Comparison of ENCODE assay signal across 9 mouse cellular contexts in the genomic region with DNA sequence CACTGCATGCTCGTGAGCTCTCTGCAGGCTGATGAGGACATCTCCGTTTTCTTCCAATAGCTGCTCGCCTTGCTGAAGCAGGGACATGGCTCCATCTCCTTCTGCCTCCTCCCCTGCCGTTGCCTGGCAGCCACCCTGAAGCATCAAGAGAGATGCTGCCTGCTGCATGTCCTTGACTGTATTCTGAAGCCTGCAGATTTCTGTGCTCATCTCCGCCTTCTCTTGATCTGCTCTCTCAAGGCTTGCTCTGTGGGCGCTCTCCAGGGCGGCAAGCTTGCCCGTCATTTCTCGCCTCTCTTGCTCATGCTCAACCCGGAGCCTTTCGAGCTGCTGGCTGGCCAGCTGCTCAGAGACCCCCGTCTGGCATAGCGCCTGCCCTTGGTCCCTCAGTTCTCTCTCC. TPM values are rescaled to one million over a fixed set of nuclear protein-coding genes. Genes with fewer than 3 reads are reported as not detected.
A peak's percentile ranks its signal among the peaks of the same experiment; 100 is the strongest.
DNase-seq lines count a peak whose midpoint lies in the region; ATAC-seq lines count a peak whose summit lies in the region.
"Had no signal": no experiment of that assay in that cellular context is flagged by ENCODE, and none has a peak within 500 bp of the region (broad histone marks: within the 10 kb centered on the region; RNA-seq: fewer than 3 reads in every experiment).

No protein-coding gene starts in this region.

- intact Hi-C loops in left cerebral cortex, postnatal 10 days (cut with DNase I): no loop called here
- intact Hi-C loops in heart, postnatal 36 days (cut with DNase I): no loop called here

- ATAC-seq in intestine, embryonic 14.5 days (replicated peaks; ENCODE audit: low FRiP score, low TSS enrichment, low read depth): no peak
- ATAC-seq in intestine, embryonic 16.5 days: no peak

- DNase-seq in intestine, embryonic 14.5 days (ENCODE audit: low spot score): peak; percentile 34
- DNase-seq in frontal cortex, postnatal 36 days (ENCODE audit: low spot score in 2 of 2): peak; percentile 72 to 81
- peak; percentile 48 to 60 for DNase-seq in left cerebral cortex, postnatal 10 days (ENCODE audit: extremely low spot score in 1 of 2, low spot score in 2 of 2)
- peak; percentile 34 for DNase-seq in right cerebral cortex, postnatal 4 days
- no peak for DNase-seq in thymus, postnatal 36 days
- no peak for DNase-seq in heart, postnatal 36 days
- DNase-seq: heart, adult 2 months had no signal

- 89% methylated on average over 13 of the region's 13 CpGs for WGBS in intestine, embryonic 14.5 days
- WGBS in intestine, embryonic 16.5 days: 92% methylated on average over 13 of the region's 13 CpGs

- no peak overlapping the region for H3K9ac ChIP-seq in intestine, embryonic 14.5 days (ENCODE audit: low read length)
- no peak overlapping the region for H3K9ac ChIP-seq in intestine, embryonic 16.5 days (ENCODE audit: low read depth, low read length)

- H3K4me3 ChIP-seq in intestine, embryonic 14.5 days (ENCODE audit: low read depth, low read length): no peak overlapping the region
- no peak overlapping the region for H3K4me3 ChIP-seq in intestine, embryonic 16.5 days (ENCODE audit: low read length)
- H3K4me3 ChIP-seq: erythroblast, embryonic 14.5 days; heart, adult 2 months had no signal

- H3K4me2 ChIP-seq in intestine, embryonic 14.5 days (ENCODE audit: low read length): no peak overlapping the region
- H3K4me2 ChIP-seq in intestine, embryonic 16.5 days (ENCODE audit: low read depth, low read length): no peak overlapping the region

- no peak overlapping the region for H3K27ac ChIP-seq in intestine, embryonic 14.5 days (ENCODE audit: low read depth)
- no peak overlapping the region for H3K27ac ChIP-seq in intestine, embryonic 16.5 days (ENCODE audit: low read length)
- H3K27ac ChIP-seq: heart, adult 2 months had no signal

- H3K27me3 ChIP-seq in intestine, embryonic 14.5 days (replicated peaks; ENCODE audit: control insufficient read depth, insufficient read depth, low read length): no peaks in the 10 kb centered on the region
- no peaks in the 10 kb centered on the region for H3K27me3 ChIP-seq in intestine, embryonic 16.5 days (replicated peaks; ENCODE audit: control insufficient read depth, insufficient read depth, low read length)

- peaks cover 86% of the 10 kb centered on the region for H3K36me3 ChIP-seq in intestine, embryonic 14.5 days (ENCODE audit: control insufficient read depth, insufficient read depth, low read length)
- peaks cover 5% of the 10 kb centered on the region; the same call in 1 of the 2 replicates for H3K36me3 ChIP-seq in intestine, embryonic 16.5 days (ENCODE audit: control insufficient read depth, insufficient read depth, low read length)

- H3K9me3 ChIP-seq in intestine, embryonic 14.5 days (ENCODE audit: control insufficient read depth, low read length): no peaks in the 10 kb centered on the region
- H3K9me3 ChIP-seq in intestine, embryonic 16.5 days (ENCODE audit: control insufficient read depth, low read length): no peaks in the 10 kb centered on the region

- no peaks in the 10 kb centered on the region for H3K4me1 ChIP-seq in intestine, embryonic 14.5 days (replicated peaks; ENCODE audit: control insufficient read depth, insufficient read depth, low read length)
- H3K4me1 ChIP-seq in intestine, embryonic 16.5 days (ENCODE audit: control insufficient read depth, insufficient read depth, low read length): no peaks in the 10 kb centered on the region

RNA-seq across cellular contexts. Expression of a gene that starts 56.6 kb away (rescaled TPM):
- 4.1 and 6.6 TPM in 2 replicates for polyA plus RNA-seq in intestine, embryonic 14.5 days (2014; fragmentation: Nextera tagmentation; extraction: Ambion mirVana)
- 0.36 and 0.67 TPM in 2 replicates for polyA plus RNA-seq in intestine, embryonic 16.5 days (2015; fragmentation: Nextera tagmentation; extraction: Ambion mirVana)
- 10 to 100 TPM; 19.4 to 19.8 TPM for total RNA-seq in left cerebral cortex, postnatal 10 days (2021)
- 10 to 100 TPM; 25.5 TPM for total RNA-seq in heart, postnatal 36 days (2021)

Comparison
In these comparisons a context has a peak if more than half of its experiments do, and no peak if none do; other contexts are left out.
1. DNase-seq: peak in intestine, embryonic 14.5 days (single experiment), frontal cortex, postnatal 36 days (2 of 2), left cerebral cortex, postnatal 10 days (2 of 2) and right cerebral cortex, postnatal 4 days (single experiment); none in thymus, postnatal 36 days (0 of 2) and heart, postnatal 36 days (0 of 2).